Mouse (Mus musculus) A20 (cell line): ENCODE measurements around the gene Pbx4.
A peak's percentile ranks its signal among the peaks of the same experiment; 100 is the strongest.

Experiments used
- DNase-seq: peaks from one replicate; pipeline ENCODE4 v3.0.0-alpha.2; 2011; ENCODE audit warnings: low read depth, low spot score

The Pbx4 gene

GRCm38 (mm10) chr8:69874155-69874554 is 41.9 kb downstream of the Pbx4 start:
- DNase-seq = peak; percentile 47

- no peak for DNase-seq
These were observed 42.4 kb downstream of the Pbx4 start for GRCm38 (mm10) chr8:69874654-69875053.

- DNase-seq = no peak
These were observed 43.8 kb downstream of the Pbx4 start for GRCm38 (mm10) chr8:69876097-69876496.

GRCm38 (mm10) chr8:69876967-69877366 is 44.7 kb downstream of the Pbx4 start:
- no peak for DNase-seq

DNA sequence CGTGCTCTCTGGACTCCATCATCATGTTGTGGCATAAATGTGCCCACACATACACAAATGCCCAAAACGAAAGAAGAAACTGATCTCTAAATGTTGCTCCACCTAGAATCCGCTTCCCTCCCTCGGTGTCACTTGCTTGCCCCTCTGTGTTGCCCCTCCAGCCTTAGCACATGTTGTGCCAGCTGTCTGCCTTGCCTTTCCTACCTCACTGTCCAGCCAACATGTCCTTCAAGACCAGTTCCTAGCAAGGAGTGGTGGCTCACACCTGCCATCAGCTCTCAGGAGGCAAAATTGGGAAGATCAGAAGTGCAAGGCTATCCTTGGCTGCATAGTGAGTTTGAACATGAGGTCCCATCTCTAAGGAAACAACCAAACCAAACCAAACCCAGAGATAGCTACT is 45.1 kb downstream of the Pbx4 start:
- no peak for DNase-seq

GRCm38 (mm10) chr8:69877992-69878391 is 45.7 kb downstream of the Pbx4 start:
- DNase-seq = no peak

DNA sequence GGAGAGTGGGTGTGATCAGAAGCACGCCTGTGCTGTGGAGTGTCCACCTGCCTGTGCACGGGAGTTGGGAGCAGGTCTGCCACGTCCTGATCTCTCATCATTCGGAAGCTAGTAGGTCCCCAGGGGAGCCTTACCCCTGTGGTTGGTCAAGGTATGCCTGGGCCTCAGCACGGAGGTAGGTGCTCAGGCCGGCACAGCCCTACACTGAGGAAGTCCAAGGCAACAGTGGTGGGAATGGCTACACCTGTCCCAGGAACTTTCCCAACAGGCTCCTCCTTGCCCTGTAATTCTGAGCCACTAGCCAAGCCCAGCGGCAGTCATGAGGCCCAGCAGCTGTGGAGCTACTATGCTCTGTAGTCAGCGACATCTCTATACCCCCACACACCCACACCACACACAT is 47.4 kb downstream of the Pbx4 start:
- no peak for DNase-seq

DNA sequence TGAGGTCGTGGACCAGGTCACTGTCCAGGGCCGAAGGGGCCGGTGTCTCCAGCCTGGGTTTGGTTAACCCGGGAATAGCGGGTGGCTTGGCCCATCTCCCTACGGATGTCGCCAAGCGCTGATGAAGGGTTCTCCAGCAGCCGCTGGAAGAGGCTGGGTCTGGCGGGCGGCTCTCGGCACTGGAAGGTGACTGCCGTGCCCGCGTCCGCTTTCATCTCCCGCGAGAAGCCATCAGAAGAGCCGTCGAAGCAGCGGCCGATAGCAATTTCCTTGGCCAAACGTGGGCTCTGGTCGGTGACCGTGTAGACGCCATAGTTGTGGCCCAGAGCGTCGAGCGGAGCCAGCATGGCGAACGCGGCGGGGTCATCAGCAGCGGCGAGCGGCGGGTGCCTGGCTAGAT is 48.5 kb downstream of the Pbx4 start:
- no peak for DNase-seq

DNA sequence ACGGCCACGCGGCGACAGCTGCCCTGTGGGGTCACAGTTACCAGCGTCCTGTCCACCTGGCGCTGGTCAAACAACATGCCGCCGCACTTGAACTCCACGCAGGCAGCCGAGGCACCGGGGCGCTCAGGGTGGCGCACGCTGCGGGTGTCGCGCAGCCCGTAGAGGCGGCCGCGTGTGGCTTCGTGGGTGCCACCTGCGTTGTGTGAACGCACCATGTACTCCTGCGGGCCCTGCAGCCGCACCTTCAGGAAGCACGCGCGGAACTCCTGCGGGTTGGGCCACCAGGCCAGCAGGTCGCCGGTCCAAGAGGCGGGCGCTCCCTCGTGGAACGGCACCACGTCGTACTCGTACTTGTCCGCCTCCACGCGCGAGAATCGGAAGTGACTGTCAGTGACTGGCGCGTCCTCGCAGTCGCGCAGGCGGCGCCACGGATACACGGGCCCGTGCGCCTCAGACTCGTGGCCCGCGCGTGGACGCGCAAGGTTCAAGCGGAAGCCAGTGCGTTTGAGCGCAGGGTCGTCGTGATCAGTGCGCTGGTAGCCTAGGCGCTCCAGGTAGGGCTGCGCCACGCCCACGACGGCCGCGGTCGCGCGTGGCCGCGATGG is 49.1 kb downstream of the Pbx4 start:
- no peak for DNase-seq

- DNase-seq = no peak
These were observed 49.9 kb downstream of the Pbx4 start for GRCm38 (mm10) chr8:69882021-69882756.

DNA sequence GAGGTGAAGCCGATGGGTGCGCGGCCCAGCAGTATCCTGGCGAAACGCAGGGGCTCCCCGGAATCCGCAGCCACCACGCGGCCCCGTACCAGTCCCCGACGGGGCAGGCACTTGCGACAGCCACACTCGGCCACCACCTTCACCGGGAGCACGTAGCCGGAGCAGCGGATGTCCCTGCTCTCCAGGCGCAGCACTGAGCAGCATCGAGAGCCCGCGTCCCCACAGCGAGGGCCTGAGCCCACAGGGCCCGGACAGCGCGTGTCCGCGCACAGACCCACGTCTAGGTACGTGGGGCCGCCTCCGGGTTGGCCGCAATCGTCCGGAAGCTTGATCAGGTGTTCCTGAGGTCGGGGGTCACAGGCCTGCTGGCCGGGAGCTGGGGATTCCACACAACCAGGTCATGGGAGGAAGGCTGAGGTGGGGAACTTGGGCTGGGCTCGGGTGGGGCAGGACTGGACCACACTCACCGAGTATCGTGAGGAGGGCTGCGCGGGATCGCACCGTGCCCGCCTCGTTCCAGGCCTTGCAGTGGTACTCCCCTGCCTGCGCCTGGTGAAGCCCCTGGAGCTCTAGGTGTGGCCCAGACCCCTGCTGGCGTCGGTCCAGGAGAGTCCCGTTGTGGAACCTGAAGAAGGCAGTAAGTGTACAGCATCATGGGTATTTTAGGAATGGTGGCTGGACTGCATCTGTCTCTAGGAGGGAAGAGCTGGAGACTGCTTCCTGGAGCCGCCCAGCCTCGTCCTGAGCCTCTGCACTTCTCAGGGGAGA is 50.7 kb downstream of the Pbx4 start:
- DNase-seq = no peak

DNA sequence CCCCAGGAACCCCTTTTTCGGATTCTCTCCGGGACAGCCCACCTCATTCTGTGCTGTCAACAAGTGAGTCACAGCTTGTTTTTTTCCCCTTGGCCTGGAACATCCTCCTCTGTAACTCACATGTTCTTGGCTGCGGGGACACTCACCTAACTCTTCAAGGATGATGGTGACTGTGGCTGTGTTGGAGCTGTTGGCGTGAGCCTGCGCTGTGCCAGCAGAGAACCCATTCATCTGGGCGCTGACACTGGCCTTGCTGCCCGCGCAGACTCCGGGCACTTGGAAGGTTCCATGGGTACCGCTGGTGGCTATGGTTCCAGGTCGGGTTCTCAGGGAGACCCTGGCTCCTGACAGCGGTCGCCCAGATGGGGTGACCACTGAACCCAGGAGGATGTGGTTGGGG is 51.9 kb downstream of the Pbx4 start:
- DNase-seq = no peak

DNA sequence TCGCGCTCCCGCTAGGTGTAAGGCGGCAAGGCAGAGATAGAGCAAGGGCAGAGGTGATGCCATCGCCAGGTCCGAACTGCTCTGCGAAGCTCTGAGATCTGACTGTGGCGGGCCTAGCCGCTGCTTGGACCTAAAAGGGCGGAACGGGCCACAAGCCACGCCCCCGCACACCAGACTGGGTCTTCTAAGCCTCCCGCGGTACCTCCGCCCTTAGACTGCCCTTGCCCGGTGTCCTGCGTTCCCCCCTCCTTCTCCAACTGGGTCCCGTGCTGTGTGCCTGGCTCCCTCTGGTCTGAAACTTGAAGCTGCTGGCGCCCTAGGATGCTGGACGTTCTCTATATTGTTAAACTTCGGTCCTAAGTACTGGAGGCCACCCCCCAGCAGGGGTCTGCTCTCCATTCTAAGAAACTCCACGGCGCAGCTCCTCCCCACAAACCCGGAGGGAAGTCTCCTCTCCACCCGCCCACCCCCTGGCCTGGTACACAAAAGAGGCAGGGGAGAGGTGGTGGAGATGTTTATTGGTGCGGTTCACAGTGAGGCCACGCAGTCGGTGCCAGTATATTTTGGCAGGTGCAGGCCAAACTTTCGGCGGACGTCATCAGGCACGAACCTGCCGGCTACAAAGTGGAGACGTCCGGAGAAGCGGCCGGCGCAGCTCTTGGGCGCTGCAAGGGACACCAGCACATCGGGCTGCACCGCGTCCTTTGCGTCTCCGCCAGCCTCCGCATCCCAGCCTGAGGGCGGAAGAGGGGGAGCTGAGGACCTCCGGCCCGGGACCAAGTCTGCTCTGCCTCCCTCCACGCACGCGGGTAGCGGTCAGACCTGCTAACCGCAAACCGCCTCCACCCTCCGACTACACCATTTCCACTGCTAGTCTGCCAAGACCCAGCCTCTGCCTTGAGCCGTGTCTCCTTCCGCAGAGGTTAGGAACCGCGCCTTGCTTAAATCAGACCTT is 55.3 kb downstream of the Pbx4 start, which contains the start of gene Cilp2:
TSS of gene Cilp2 (minus strand) at position 399 of the 955 bp plus-strand sequence.
- DNase-seq = peak; percentile 57

DNA sequence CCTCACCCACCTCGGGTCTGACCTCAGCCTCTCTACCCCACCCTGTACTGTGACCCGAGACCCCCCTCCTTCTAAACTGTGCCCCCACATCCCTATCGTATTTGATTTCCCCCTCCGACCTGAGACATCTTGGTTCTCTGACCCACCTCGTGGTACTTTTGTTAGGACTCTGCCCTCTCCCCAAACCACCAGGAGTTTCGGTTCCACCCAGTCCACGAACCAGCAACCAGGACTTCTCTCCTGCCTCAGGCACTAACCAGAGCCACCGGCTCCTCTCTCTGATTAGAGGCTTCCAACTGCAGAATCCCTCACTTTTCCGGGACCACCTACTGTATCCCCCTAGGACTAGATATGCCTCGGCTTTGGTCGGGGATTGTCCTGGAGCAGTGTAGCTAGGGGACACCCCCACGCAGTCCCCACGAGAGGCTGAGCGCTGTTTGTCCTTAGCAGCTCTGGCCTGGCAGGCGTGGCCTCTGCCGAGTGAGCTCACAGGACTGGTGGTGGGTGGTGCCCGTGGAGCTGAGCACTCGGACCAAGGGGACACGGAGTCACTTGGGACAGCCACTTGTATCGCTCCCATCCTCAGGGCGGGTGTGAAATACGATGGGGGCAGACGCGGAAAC is 56.1 kb downstream of the Pbx4 start:
- DNase-seq = no peak

- DNase-seq = no peak
These were observed 56.6 kb downstream of the Pbx4 start for GRCm38 (mm10) chr8:69888902-69889301.

DNA sequence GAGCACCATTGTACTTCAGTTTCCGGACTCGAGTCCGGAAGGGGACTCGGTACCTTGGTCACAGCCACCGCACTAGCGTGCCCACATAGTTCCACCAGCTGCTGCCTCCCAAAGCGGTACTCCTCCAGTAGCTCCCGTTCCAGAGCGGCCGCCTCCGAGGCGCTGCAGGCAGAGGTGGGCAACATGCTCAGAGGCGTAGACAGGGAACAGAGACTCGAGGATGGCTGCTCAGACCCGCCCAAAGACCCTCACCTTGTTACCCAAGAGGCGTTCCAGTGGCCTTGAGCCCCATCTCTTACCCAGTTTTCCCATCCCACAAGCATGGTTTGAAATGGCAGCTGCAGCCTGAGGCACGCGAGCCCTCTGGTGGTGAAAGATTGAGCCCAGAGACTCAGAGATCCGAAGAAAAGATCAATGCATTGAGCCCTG is 58.5 kb downstream of the Pbx4 start:
- DNase-seq = peak; percentile 30

DNA sequence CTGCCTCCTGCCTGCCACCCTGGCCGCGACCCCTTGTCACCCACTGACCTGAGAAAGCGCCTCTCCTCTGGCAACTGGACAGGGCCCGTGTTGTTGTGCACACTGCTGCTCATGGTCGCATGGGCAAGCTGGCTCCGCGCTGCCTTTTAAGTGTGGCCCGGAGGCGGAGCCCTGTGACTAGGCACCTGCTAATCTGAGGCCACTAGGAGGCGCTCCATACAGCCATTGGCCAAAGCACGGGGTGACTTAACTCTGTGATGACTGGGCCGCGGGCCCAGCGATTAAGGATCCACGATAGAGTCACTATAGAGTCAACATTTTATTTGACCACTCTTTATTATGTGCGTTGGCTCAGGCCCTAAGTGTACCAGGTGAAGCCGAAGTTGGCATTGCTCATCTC is 61.6 kb downstream of the Pbx4 start:
- DNase-seq = peak; percentile 75

DNA sequence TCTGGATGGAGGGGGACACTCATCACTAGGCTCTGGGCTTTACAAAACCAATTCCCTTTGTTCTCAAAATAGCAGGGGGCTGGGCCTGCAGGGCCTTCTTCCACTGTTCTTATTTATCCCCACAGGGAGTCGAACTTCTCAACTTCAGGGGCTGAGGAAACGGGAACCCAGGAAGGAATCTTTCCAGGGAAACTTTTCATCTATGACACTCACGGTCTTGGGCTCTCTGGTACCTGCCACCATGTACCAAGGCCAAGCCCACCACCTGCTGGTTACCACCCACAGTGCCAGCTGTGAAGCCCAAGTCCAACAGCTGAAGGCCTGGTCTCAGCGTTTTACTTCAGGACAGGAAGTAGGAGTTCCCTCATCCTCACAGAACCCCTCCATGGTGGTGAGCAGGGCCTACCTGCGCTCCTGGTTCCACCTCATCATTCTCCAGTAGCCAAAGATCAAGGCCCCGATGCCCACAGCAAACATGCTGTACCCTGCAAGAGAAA is 62.6 kb downstream of the Pbx4 start:
- DNase-seq = no peak

GRCm38 (mm10) chr8:69895772-69896451 is 63.6 kb downstream of the Pbx4 start:
- DNase-seq = no peak

DNA sequence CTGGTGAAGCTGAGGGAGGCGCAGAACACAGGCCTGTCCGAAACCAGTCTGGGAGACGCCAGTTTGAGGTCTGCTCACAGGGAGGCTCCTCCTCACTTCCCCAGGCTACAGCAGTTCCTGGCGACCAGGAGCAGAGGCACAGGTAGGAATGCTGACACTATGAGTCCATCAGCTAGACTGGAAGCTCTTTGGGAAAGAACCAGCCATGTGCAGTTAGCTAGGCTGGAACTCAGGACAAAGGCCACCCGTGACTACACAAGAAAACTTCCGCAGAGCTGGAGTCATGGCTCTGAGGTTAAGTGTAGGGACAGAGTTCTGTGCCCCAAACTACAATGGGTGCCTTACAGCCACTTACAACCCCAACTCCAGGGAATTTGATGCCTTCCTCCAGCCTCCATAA is 65.6 kb downstream of the Pbx4 start:
- no peak for DNase-seq
